In genomic region chr4:94106941-94107340, GRCm38 (mm10) we compare ENCODE assay signal across 18 mouse cellular contexts.
DNase-seq lines count a peak whose midpoint lies in the region; ATAC-seq lines count a peak whose summit lies in the region.
"Had no signal": no experiment of that assay in that cellular context is flagged by ENCODE, and none has a peak within 500 bp of the region (broad histone marks: within the 10 kb centered on the region; RNA-seq: fewer than 3 reads in every experiment).

No protein-coding gene starts in this region.

- no peaks in the 10 kb centered on the region for H3K27me3 ChIP-seq in heart, embryonic 12.5 days (replicated peaks)
- H3K27me3 ChIP-seq: embryonic facial prominence, embryonic 12.5 days; forebrain, embryonic 13.5 days; forebrain, embryonic 15.5 days; Patski had no signal

- H3K4me3 ChIP-seq in heart, embryonic 12.5 days: no peak overlapping the region
- H3K4me3 ChIP-seq: embryonic facial prominence, embryonic 10.5 days; embryonic facial prominence, embryonic 12.5 days; forebrain, embryonic 13.5 days; forebrain, embryonic 15.5 days had no signal

- H3K9me3 ChIP-seq in heart, embryonic 12.5 days (replicated peaks): no peaks in the 10 kb centered on the region
- H3K9me3 ChIP-seq: embryonic facial prominence, embryonic 10.5 days; embryonic facial prominence, embryonic 12.5 days; forebrain, embryonic 13.5 days; forebrain, embryonic 15.5 days had no signal

- no peak overlapping the region for H3K27ac ChIP-seq in heart, embryonic 12.5 days (ENCODE audit: poor library complexity, severe bottlenecking)
- H3K27ac ChIP-seq: embryonic facial prominence, embryonic 10.5 days; embryonic facial prominence, embryonic 12.5 days; forebrain, embryonic 13.5 days; forebrain, embryonic 15.5 days had no signal

- no peak overlapping the region for H3K9ac ChIP-seq in heart, embryonic 12.5 days
- H3K9ac ChIP-seq: embryonic facial prominence, embryonic 12.5 days; forebrain, embryonic 13.5 days; forebrain, embryonic 15.5 days; forebrain, postnatal 0 days had no signal

- H3K4me1 ChIP-seq in heart, embryonic 12.5 days (replicated peaks): no peaks in the 10 kb centered on the region
- H3K4me1 ChIP-seq: embryonic facial prominence, embryonic 10.5 days; embryonic facial prominence, embryonic 12.5 days; forebrain, embryonic 13.5 days; forebrain, embryonic 15.5 days had no signal

- ATAC-seq in heart, embryonic 12.5 days (ENCODE audit: insufficient number of reproducible peaks, low FRiP score): no peak
- ATAC-seq: activated CD4-positive, CD25-positive, alpha-beta regulatory T cell, adult 4 months; forebrain, embryonic 13.5 days; forebrain, embryonic 15.5 days; forebrain, postnatal 0 days; Patski had no signal

- peak; percentile 42 to 65 for DNase-seq in cerebellum, postnatal 10 days
- no peak for DNase-seq in cerebellum, adult 18-20 months
- peak; percentile 42 for DNase-seq in heart, adult 11 months
- no peak for DNase-seq in right cerebral cortex, adult 2 months (ENCODE audit: low spot score in 2 of 2)
- DNase-seq: adrenal gland, adult 8-10 months; adrenal gland, postnatal 14 days; adrenal gland, postnatal 36 days; cerebellum, adult 2 months; cerebellum, adult 9-10 months; cerebellum, postnatal 25 days; forebrain, postnatal 0 days had no signal

- H3K4me2 ChIP-seq in heart, embryonic 12.5 days: no peak overlapping the region
- H3K4me2 ChIP-seq: embryonic facial prominence, embryonic 12.5 days; forebrain, embryonic 13.5 days; forebrain, embryonic 15.5 days had no signal

- no peaks in the 10 kb centered on the region for H3K36me3 ChIP-seq in heart, embryonic 12.5 days
- H3K36me3 ChIP-seq: embryonic facial prominence, embryonic 10.5 days; embryonic facial prominence, embryonic 12.5 days; forebrain, embryonic 15.5 days had no signal

- WGBS in heart, embryonic 12.5 days: 67% methylated on average over 4 of the region's 4 CpGs

Comparison
In these comparisons a context has a peak if more than half of its experiments do, and no peak if none do; other contexts are left out.
1. DNase-seq: peak in cerebellum, postnatal 10 days (2 of 2) and heart, adult 11 months (single experiment); none in cerebellum, adult 18-20 months (0 of 2) and right cerebral cortex, adult 2 months (0 of 2).